Mouse (Mus musculus): ENCODE data around the gene Top2b.

Gene Top2b

GRCm38 (mm10) chr14:16414163-16414562 lies 49.2 kb downstream of the Top2b start:
- no peak for DNase-seq (ENCODE audit: extremely low read depth, low read depth)

GRCm38 (mm10) chr14:16427569-16427968 lies 62.6 kb downstream of the Top2b start:
- DNase-seq (ENCODE audit: extremely low read depth, low read depth) = no peak

GRCm38 (mm10) chr14:16431941-16432499 lies 67.0 kb downstream of the Top2b start:
- DNase-seq (ENCODE audit: extremely low read depth, low read depth) = no peak

DNA sequence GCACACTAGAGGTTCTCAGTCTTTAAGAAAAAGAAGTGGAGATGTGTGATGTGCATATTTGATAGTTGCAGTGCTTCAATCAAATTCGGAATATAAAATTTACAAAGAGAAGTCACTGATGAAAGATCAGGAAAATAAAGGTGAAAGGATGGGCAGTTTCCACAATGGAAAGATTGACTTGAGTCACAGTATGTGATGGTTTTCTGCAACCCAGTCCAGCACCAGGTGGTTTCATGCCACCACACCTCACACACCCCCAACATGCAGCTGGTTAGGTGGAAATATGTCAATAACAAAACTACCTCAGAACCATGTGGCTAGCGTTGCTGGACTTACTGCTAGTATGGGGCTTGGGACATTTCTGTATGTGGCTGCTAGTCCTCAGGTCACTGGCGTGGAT lies 67.6 kb downstream of the Top2b start:
- DNase-seq (ENCODE audit: extremely low read depth, low read depth) = no peak

- no peak for DNase-seq (ENCODE audit: extremely low read depth, low read depth)
Measured at GRCm38 (mm10) chr14:16433206-16433605, 68.2 kb downstream of the Top2b start.

DNA sequence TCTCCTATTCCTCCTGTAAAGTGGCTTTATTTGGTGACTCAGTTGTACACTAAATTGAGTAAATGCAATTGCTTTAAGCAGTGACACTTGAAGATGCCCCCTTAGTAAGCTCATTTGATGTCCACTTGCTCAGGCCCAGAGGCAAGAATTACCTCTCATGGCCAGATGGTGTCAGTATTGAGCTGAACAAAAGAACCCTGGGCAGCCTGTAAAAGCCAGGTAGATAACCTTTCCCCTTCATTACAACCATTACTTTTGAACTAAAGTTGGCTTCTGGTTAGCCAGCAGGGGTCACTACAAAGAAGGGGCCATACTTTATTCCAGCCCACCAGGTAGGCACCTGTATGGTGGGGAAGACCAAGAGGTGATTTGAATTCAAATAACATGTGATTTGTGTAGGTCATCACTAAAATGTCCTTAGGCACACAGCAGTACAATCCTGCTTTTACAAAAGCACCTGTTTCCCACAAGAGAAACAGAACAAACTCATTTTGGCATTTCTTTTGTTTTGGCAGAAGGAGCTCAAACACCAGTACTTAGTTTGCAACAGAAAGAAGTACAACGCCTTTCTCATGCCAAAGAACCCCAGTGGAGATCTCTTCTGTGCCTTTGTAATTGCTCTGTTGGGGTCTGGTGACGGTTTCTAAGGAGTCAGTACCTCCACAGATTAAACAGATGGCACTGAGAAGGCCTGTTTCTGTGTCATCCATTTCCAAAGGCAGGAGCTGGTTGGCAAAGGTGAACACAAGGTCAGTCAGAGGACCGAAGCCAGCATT lies 69.6 kb downstream of the Top2b start:
- DNase-seq (ENCODE audit: extremely low read depth, low read depth) = no peak

- no peak for DNase-seq (ENCODE audit: extremely low read depth, low read depth)
Measured at GRCm38 (mm10) chr14:16437386-16437785, 72.4 kb downstream of the Top2b start.

DNA sequence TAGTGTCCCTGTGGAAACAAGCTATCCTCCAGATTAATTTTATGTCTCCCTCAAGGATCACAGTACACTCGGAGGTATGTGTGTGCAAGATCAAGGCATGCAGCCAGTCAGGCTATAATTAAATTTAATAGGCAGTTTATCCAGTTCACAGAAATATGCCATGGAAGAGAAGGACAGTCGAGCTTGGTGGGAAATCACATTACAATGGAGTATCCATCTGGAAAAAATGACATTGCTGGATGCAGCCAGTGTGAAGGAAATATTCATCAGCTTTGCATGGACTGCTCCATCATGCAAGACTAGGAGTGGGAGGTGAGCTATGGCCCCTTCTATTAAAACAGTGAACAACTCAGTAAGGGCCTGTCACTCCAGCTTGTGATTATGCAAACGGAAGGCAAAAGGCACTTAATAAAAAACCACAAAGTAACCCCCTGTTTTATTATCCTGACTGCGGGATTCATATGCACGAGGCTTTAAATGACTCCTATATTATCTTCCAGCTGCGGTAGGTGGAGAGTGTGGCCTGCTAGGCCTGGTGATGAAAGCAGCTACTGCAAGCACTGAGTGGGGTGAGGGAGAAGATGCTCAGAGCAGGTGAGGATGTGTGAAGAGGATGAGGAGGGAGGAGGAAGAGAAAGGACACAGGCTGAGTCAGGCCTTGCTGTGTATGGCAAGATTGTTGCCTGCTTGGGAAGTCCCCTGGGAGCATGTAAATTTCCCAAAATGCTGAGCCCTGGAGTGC lies 74.6 kb downstream of the Top2b start:
- no peak for DNase-seq (ENCODE audit: extremely low read depth, low read depth)

DNA sequence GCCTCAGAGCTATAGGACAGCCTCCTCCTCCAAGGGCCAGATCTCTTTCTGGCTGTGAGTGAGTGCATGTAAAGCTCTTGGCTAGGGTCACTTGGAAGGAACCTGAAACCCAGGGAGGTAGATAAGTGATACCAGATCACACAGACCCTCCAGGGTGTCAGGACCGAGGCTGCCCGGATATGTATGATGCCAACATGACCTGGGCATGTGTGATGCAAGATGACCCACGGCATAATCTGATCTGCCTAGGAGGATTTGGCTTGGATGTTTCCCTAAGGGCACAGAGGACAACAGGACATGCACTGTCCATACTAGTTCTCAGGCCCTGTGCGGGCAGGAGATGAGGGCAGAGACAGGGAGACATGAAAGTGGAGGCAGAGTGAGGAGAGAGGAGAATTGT lies 79.9 kb downstream of the Top2b start:
- no peak for DNase-seq (ENCODE audit: extremely low read depth, low read depth)

DNA sequence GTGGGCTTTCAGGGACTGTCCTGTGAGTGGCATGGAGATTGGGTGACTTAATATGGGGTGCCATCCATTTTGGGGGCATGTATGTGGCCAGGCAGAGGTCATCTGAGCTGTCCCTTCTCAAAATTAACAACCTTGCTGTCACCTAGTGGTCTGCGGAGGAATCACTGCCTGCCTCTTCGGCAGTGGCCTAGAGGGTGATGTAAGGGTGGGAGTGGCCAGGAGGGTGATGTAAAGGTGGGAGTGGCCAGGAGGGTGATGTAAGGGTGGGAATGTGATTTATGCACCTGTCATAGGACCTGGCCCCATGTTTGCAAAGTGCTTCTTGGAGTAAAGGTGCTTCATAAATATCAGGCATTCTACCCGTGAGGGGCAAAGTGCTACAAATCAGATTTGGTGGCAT lies 82.6 kb downstream of the Top2b start:
- no peak for DNase-seq (ENCODE audit: extremely low read depth, low read depth)

GRCm38 (mm10) chr14:16448269-16448987 lies 83.4 kb downstream of the Top2b start:
- DNase-seq (ENCODE audit: extremely low read depth, low read depth) = no peak

- DNase-seq (ENCODE audit: extremely low read depth, low read depth) = no peak
Measured at GRCm38 (mm10) chr14:16478606-16479323, 113.8 kb downstream of the Top2b start.

DNA sequence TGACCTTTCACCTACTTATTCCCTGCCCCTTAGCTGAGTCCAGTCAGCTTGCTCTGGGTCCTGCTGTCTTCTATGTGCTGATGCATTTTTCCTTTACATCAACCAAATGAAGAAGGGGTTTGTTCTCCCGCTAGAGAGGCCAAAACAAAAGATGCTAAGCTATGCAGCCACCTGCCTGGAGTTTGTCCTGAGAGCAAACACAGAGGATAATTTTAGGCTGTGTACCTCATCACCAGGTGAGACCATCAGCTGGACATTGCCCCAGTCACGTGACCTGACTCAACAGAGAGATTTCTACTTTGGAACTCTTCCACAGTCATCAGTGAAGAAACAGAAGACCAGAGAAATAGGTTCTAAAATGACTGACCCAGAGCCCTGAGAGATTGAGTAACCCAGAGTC lies 114.5 kb downstream of the Top2b start:
- no peak for DNase-seq (ENCODE audit: extremely low read depth, low read depth)

DNA sequence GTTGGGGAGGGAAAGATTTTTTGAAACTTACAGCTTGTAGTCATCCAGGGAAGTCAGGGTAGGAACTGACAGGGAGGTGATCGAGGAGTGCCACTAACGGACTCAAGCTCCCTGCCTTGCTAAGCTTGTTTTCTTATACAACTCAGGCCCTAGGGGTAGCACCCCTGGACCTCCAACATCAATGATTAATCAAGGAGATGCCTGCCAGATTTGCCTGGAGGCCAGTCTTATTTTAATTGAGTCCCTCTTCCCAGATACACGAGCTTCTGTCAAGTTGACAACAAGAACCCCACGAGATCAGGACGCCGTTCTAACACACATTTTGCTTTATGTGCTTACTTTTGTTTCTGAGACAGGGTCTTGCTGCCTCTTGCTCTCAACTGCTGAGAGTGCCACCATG lies 115.6 kb downstream of the Top2b start:
- no peak for DNase-seq (ENCODE audit: extremely low read depth, low read depth)

- DNase-seq (ENCODE audit: extremely low read depth, low read depth) = no peak
Measured at GRCm38 (mm10) chr14:16483656-16484380, 118.8 kb downstream of the Top2b start.
